Mouse (Mus musculus) myocyte (in vitro differentiated cells): Measurements from ENCODE around the gene Faim. TPM values are rescaled to one million over a fixed set of nuclear protein-coding genes. Genes with fewer than 3 reads are reported as not detected.

Experiments used
- H3K27me3 ChIP-seq: one replicate; pipeline ENCODE4 v1.6.1; 2011; ENCODE audit not compliant: control insufficient read depth, insufficient read depth, insufficient read length
- H3K36me3 ChIP-seq: one replicate; pipeline ENCODE4 v1.6.1; 2011; ENCODE audit not compliant: control insufficient read depth, insufficient read depth
- H3K4me2 ChIP-seq: one replicate; pipeline ENCODE4 v1.6.1; 2011; ENCODE audit warnings: low read depth, control low read depth
- H3K4me3 ChIP-seq: one replicate; pipeline ENCODE4 v1.5.1; 2011; ENCODE audit warnings: mild to moderate bottlenecking, control low read depth, moderate library complexity
- H3K79me2 ChIP-seq: one replicate; pipeline ENCODE4 v1.6.1; 2011; ENCODE audit not compliant: control insufficient read depth, insufficient read depth
- H3ac ChIP-seq: one replicate; pipeline ENCODE4 v1.6.1; 2011; ENCODE audit not compliant: control insufficient read depth, insufficient read length
- CEBPB ChIP-seq: IDR thresholded peaks from 2 replicates; pipeline ENCODE4 v1.6.1; 2011; ENCODE audit warnings: mild to moderate bottlenecking, moderate library complexity; ENCODE audit not compliant: poor library complexity, insufficient read depth, severe bottlenecking
- E2F4 ChIP-seq: IDR thresholded peaks from one replicate; pipeline ENCODE4 v1.6.1; 2011; ENCODE audit warnings: mild to moderate bottlenecking, control low read depth, moderate library complexity; ENCODE audit not compliant: insufficient read depth
- MAX ChIP-seq: IDR thresholded peaks from one replicate; pipeline ENCODE4 v1.6.1; 2011; ENCODE audit warnings: low read depth, mild to moderate bottlenecking, control low read depth
- MYOD1 ChIP-seq, 3 experiments: IDR thresholded peaks; one replicate each; pipeline ENCODE4 v1.6.1; 2011; ENCODE audit warnings: control low read depth in 2 of 3, low read depth in 2 of 3, mild to moderate bottlenecking in 2 of 3, moderate library complexity in 1 of 3; ENCODE audit not compliant: insufficient read length in 2 of 3, control insufficient read depth in 1 of 3
- MYOG ChIP-seq, 3 experiments: IDR thresholded peaks; one replicate each; pipeline ENCODE4 v1.6.1; 2011; ENCODE audit warnings: control low read depth in 2 of 3, low read depth in 2 of 3, mild to moderate bottlenecking in 2 of 3; ENCODE audit not compliant: insufficient read length in 2 of 3, control insufficient read depth in 1 of 3, insufficient read depth in 1 of 3
- POLR2A ChIP-seq: IDR thresholded peaks from one replicate; pipeline ENCODE4 v1.6.1; 2011; ENCODE audit warnings: low read depth, mild to moderate bottlenecking, control low read depth, moderate library complexity; ENCODE audit not compliant: insufficient read length
- POLR2AphosphoS2 ChIP-seq: IDR thresholded peaks from one replicate; pipeline ENCODE4 v1.6.1; 2011; ENCODE audit warnings: low read depth, control low read depth; ENCODE audit not compliant: insufficient read length
- REST ChIP-seq: IDR thresholded peaks from one replicate; pipeline ENCODE4 v1.6.1; 2011; ENCODE audit warnings: mild to moderate bottlenecking, control low read depth, moderate library complexity; ENCODE audit not compliant: insufficient read depth, insufficient read length
- SRF ChIP-seq: IDR thresholded peaks from one replicate; pipeline ENCODE4 v1.6.1; 2011; ENCODE audit warnings: low read depth; ENCODE audit not compliant: control insufficient read depth, insufficient read length
- TCF12 ChIP-seq: IDR thresholded peaks from one replicate; pipeline ENCODE4 v1.6.1; 2011; ENCODE audit warnings: mild to moderate bottlenecking, control low read depth; ENCODE audit not compliant: poor library complexity, insufficient read depth, severe bottlenecking
- TCF3 ChIP-seq: IDR thresholded peaks from one replicate; pipeline ENCODE4 v1.6.1; 2011; ENCODE audit warnings: low read depth, control low read depth; ENCODE audit not compliant: insufficient read length
- USF1 ChIP-seq: IDR thresholded peaks from one replicate; pipeline ENCODE4 v1.6.1; 2011; ENCODE audit warnings: low read depth, mild to moderate bottlenecking, control low read depth, moderate library complexity
- polyA plus RNA-seq: library from polyadenylated mRNA; unstranded; fragments of >200 nt; fragmentation: generic; extraction: Trizol; gene quantifications from one replicate; pipeline ENCODE4 v1.2.1, GENCODE M21; 2012; ENCODE audit warnings: missing spikeins

Gene Faim
- polyA plus RNA-seq, 1 experiment = 17.3 TPM

DNA sequence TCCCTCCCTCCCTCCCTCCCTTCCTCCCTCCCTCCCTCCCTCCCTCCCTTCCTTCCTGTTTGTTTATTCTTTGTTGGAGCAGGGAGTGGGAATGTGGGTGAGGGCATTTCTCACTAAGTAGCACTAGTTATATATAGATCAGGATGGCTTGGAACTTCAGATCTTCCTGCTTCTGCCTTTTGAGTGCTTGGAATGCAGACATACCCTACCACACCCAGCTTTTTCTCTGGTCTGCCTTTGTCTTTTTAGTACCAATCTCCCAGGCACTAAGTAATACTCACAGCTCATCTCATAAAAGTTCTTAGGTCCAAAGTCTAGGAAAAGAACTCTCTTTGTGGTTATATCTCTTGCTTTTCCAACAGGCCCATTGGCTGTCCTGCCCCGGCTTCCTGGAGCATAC lies 10.1 kb upstream of the Faim start:
- H3K79me2 ChIP-seq = no peaks in the 10 kb centered on the region

DNA sequence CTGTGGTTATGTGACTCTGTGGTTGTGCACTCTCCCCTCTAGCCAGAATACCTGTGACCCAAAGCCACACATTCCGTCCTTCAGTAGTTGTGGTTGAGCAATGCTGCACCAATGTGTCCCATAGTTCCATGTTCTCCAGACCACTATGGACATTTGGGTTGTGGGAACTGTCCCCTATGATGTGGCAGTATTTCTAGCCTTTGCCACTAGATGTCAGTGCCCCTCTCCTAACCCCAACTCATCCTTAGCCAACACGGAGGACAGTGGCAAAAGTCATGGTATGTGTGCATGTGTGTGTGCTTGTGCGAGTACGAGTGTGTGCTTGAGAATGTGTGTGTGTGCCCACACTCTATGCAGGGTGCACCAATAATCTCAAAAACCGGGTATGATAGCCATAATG lies 9.7 kb upstream of the Faim start:
- Histone ChIP-seq H3K4me3 (no peak overlapping the region), H3K79me2 (no peaks in the 10 kb centered on the region), H3K4me2 (no peak overlapping the region), H3K27me3 (peaks cover 25% of the 10 kb centered on the region), H3K36me3 (no peaks in the 10 kb centered on the region), H3ac (no peak overlapping the region)
- TF ChIP-seq TCF12 (no peak), POLR2A (no peak), REST (no peak), POLR2AphosphoS2 (no peak), CEBPB (no peak), SRF (no peak), E2F4 (no peak), TCF3 (no peak), MYOD1 (IDR thresholded peaks at IDR 0.05; ENCODE audit: control insufficient read depth in 1 of 3, insufficient read length in 2 of 3, low read depth in 2 of 3) (no peak), MAX (no peak), USF1 (no peak), MYOG (IDR thresholded peaks at IDR 0.05; ENCODE audit: control insufficient read depth in 1 of 3, insufficient read depth in 1 of 3, insufficient read length in 2 of 3, low read depth in 2 of 3) (no peak)

More for the DNA sequence above, 10.1 kb upstream of the Faim start:
- no peak for TF ChIP-seq TCF3
- no peak for TF ChIP-seq MYOG (IDR thresholded peaks at IDR 0.05; ENCODE audit: control insufficient read depth in 1 of 3, insufficient read depth in 1 of 3, insufficient read length in 2 of 3, low read depth in 2 of 3)
- TF ChIP-seq E2F4 = no peak
- TF ChIP-seq MYOD1 (IDR thresholded peaks at IDR 0.05; ENCODE audit: control insufficient read depth in 1 of 3, insufficient read length in 2 of 3, low read depth in 2 of 3) = no peak
- no peak for TF ChIP-seq SRF
- TF ChIP-seq CEBPB = no peak
- TF ChIP-seq TCF12 = no peak
- no peak for TF ChIP-seq POLR2A
- no peak for TF ChIP-seq USF1
- no peak for TF ChIP-seq MAX
- TF ChIP-seq REST = no peak
- no peak for TF ChIP-seq POLR2AphosphoS2
- no peak overlapping the region for H3K4me3 ChIP-seq
- no peak overlapping the region for H3K4me2 ChIP-seq
- no peak overlapping the region for H3ac ChIP-seq
- H3K36me3 ChIP-seq = no peaks in the 10 kb centered on the region
- peaks cover 25% of the 10 kb centered on the region for H3K27me3 ChIP-seq

DNA sequence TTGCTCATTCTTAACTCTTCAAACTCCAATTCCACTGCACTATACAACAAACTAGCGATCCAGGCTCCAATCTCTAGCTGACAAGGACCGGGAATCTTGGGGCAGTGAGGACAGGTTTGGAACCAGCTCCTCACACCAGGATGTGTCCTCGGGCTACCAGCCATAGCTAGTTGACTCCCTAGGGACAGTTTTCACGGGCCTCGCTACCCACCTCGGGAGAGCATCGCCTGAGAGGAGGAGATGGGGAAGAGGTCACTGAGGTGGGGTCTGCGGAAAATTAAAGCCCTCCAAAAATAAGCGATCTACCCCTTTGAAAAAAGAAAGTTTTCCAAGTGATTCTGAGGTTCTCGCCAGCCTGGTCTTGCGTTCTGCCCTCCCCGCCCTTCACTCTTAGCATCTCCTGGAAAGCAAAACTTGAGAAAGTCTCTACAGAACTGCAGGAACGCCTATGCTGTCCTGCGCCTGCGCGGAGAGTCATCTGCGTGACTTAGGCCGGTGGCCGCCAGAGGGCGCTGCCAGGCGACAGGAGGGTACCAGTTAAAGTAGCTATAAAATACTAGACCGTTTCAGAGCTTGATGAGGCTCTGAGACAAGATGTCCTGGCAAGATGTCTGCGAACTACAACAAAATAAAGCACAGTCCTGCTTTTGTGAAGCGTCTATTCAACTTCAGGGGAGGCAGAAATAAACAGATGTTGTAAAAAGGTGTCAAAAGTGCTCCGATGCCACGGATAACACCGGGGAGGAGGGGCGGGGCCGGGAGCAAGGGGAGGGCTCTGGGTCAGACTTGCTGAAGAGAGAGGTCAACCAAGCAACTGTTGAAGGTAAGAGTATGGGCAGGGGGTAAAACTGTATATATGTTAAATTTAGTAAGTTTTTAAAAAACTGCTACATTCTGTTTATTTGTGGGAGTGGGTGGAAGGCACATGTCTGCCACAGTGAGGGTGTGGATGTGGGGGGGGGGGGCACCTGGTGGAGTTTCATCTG lies 6.4 kb upstream of the Faim start:
- H3K27me3 ChIP-seq = no peaks in the 10 kb centered on the region
- no peaks in the 10 kb centered on the region for H3K36me3 ChIP-seq
- H3K79me2 ChIP-seq = no peaks in the 10 kb centered on the region
- H3K4me2 ChIP-seq = peak overlapping the region; percentile 79
- no peak for TF ChIP-seq TCF3
- TF ChIP-seq MAX = no peak
- no peak for TF ChIP-seq MYOG (IDR thresholded peaks at IDR 0.05; ENCODE audit: control insufficient read depth in 1 of 3, insufficient read depth in 1 of 3, insufficient read length in 2 of 3, low read depth in 2 of 3)
- H3K4me3 ChIP-seq = peak overlapping the region; percentile 17
- H3ac ChIP-seq = no peak overlapping the region

DNA sequence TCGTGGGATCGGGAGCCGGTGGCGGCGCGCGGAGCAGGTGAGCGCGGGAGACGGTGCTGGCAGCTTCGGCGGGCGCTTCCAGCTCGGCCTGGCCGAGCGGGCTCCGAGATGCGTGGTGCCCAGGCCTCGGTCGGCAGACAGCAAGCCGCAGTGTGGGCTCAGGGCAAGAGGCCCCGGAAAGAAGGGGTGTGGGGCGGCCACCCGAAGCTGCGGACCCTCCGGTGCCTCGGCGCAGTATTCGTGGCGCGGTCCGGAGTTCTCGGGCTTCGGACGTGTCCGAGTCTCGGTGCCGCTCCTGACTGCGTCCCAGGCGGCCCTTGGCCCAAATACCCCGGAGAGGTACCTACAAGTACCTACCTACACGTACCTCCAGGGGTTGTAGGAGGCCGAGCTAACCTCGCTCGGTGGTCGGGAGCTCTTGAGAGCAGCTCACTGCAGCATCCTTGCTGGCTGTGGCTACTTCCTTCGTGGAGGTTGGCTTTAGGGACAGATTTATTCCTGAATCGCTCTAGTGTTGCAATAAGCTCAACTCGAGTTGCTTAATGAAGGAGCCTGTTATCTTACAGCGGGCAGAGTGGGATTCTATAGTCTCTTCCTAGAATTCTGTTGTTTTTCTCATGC lies 413 bp downstream of the Faim start:
- peak overlapping the region; percentile 39 for H3K4me3 ChIP-seq
- H3K4me2 ChIP-seq = peak overlapping the region; percentile 97
- H3K36me3 ChIP-seq = no peaks in the 10 kb centered on the region
- H3ac ChIP-seq = peak overlapping the region; percentile 51
- TF ChIP-seq MYOD1 (IDR thresholded peaks at IDR 0.05; ENCODE audit: control insufficient read depth in 1 of 3, insufficient read length in 2 of 3, low read depth in 2 of 3) (peak in 1 of 3 experiments; percentile 10), SRF (no peak), REST (no peak)
- H3K79me2 ChIP-seq = peaks cover 4% of the 10 kb centered on the region
- no peaks in the 10 kb centered on the region for H3K27me3 ChIP-seq

DNA sequence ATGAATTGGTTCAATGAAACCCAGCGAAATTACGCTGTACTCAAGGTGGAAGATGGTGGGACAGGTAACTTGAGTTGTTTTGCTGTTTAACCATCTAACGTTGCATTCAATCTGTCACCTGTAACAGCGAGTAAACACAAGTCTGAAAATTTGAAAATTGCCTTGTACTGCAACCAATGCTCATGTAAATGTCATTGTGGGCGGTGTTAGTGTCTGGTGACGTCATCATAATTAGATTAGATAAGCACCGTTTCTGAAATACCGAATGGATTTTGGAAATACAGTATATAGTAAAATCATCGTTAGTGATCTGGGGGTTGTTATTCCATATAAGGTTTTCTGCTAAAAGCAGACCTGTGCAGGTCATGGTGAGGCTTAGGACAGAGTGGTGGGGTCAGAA lies 958 bp downstream of the Faim start:
- Histone ChIP-seq H3ac (peak overlapping the region; percentile 51), H3K27me3 (no peaks in the 10 kb centered on the region), H3K36me3 (no peaks in the 10 kb centered on the region), H3K79me2 (peaks cover 4% of the 10 kb centered on the region), H3K4me2 (peak overlapping the region; percentile 97), H3K4me3 (peak overlapping the region; percentile 39)
- TF ChIP-seq CEBPB (no peak), POLR2A (no peak), TCF12 (no peak), MAX (no peak), MYOG (IDR thresholded peaks at IDR 0.05; ENCODE audit: control insufficient read depth in 1 of 3, insufficient read depth in 1 of 3, insufficient read length in 2 of 3, low read depth in 2 of 3) (no peak), MYOD1 (IDR thresholded peaks at IDR 0.05; ENCODE audit: control insufficient read depth in 1 of 3, insufficient read length in 2 of 3, low read depth in 2 of 3) (no peak)
